Mouse (Mus musculus) kidney, adult 11 months (tissue): Measurements from ENCODE around the gene Gm48551.

Source experiments
- DNase-seq: peaks from one replicate; pipeline ENCODE4 v3.0.0; 2022

Gene Gm48551

DNA sequence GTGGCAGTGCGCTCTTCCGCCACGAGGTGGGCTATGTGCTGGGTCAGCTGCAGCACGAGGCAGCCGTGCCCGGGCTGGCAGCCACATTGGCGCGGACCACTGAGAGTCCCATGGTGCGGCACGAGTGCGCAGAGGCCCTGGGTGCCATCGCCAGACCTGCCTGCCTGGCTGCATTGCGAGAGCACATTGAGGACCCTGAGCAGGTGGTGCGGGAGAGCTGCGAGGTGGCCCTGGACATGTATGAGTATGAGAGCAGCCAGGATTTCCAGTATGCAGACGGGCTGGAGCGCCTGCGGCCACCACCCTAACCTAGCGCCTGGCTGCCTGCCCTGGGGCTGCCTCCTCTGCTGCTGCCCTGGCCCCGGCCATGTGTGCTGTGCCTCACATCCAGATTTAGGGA, 3.5 kb downstream of the Gm48551 start:
- no peak for DNase-seq

DNA sequence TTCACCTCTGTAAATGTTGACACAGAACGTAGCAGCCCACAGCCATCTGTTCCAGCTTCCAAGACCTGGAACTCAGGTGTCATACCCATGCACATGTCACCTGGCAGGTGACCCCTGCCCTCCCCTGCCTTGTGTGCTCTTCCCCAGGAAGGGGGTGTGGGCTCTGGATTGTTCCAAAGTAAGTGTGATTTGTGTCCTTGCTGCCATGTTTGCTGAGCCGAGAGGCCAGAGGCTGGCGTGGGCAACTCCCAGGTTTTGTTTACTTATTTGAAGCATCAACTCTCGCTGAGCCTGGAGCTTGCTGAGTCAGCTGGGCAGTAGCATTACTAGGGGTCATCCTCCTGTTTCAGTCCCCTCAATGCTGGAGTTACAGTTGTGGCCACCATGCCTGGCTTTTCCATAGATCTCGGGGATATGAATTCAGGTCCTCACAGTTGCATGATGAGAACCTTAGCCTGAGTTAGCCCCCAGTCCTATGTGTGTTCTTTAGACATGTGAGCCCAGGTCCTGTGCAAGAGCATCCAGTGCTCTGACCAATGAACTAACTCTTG, 4.3 kb downstream of the Gm48551 start, which contains the start of gene Gm48552:
Gene Gm48552 (plus strand): TSS at position 501 of the 551 bp plus-strand sequence.
- no peak for DNase-seq

- DNase-seq, result peak; percentile 66
Measured at GRCm38 (mm10) chr10:81389373-81389772, 5.1 kb downstream of the Gm48551 start.

- DNase-seq, result peak; percentile 51
Measured at GRCm38 (mm10) chr10:81389801-81390677, 5.8 kb downstream of the Gm48551 start.

DNA sequence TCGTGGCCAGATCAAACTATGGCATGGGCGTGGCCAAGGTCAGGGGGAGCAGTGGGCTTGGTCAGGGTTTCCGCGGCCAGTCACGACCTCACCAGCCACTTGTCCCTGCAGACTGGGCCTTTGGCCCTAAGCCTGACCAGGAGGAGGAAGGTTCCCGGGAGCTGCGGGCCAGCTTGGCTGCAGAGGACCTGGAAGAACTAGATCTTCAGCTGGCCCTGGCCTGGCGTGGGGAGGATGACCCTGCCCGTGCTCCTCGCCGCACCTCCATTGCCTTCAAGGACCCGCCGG, 6.4 kb downstream of the Gm48551 start:
- DNase-seq, result no peak

DNA sequence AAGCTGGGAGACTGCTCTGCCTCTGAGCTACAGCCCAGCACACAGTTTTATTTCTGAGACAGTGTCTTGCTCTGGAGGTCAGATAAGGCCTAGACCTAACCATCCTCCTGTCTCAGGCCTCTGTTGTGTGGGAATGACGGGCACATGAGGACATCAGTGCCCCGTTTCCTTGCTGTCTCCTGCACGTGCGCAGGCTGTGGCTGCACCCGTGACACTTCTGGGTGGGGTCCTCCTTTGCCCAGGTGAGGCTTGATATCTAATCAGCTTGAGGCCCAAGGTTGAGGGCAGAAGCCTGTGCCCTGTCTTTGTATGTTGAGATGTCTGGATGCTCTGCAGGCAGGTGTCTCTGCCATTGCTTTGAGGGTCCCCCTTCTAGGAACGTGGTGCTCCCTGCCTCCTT, 8.0 kb downstream of the Gm48551 start:
- DNase-seq, result no peak

DNA sequence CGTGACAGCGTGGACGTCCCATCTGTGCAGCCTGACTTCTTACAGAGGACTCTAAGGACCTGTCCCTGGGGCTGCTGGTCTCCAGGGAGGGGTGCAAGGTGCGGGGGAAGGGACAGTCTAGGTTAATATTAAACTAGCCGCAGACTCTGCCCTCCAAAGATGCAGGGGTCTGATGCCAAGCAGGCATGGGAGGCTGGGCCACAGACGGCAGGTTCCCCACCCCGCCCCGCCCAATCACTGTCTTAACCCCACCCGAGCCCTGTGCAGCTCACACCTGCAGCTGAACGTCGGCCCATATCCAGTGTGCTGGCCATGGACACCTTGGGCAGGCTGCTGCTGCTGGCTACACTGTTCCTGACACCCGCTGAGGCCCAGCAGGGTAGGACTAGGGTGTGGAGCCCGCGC, 8.5 kb downstream of the Gm48551 start, which contains the start of gene Smim24:
Gene Smim24 (plus strand): TSS at position 271 of the 405 bp plus-strand sequence.
- DNase-seq, result peak; percentile 90

DNA sequence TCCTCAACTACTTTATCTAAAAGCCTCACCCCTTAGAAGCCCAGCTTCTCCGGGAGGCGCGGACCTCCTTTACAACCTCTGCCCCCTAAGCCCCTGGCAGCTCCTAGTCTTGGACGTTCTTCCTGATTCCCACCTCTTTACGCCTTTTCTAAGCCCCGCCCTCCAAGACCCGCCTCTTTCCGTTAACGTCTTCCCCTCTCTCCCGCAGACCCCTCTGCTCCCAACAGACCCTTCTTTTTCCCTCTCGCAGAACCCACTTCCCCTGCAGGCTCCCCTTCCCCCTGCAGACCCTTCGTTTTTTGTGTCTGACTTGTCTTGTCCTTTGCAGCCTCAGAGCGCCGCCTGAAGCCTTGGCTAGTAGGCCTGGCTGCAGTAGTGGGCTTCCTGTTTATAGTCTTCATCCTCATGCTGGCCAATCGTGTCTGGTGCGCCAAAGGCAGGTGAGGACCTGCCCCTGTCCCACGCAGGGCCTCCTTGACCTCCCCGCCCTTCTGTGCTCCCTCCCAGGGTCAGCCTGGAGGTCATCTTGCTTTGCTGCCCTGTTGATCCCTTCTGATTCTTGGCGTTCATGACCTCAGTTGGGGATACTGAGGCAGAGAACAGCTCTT, 9.3 kb downstream of the Gm48551 start:
- DNase-seq, result no peak

GRCm38 (mm10) chr10:81395127-81395526, 10.9 kb downstream of the Gm48551 start:
- peak; percentile 61 for DNase-seq

DNA sequence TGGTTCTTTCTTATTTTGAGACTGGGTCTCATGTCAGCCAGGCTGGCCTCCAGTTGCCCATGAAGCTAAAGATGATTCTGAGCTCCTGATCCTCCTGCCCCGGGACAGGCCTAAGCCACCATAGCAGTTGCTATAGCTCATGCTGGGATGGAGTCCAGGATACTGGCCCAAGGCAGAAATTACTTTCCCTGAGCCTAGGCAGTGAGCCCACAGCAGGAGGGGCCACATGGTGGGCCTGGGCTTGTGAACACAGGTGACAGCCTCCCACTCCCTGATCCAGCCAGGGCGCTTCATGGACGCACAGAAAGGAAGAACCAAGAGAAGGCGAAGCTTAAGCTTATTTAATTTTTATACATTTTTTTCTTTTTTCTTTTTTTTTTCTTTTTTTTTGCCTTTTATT, 11.6 kb downstream of the Gm48551 start:
- no peak for DNase-seq

DNA sequence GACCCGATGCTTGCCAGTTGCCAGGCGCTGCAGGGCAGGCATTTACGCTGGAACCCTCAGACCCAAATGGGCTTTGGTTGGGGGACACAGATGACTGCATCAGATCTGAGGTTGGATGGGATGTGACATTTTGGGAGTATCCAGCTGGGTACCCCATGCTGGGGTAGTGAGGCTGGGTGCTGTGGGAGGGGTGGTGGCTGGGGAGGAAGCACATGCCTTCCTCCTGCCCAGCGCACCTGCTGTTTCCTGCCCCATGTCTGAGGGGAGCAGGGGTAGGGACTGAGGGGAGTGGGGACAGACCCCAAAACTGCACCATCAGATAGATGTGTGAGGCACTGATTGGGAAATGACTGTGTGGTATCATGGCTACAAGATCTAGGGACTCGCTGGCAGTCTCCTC, 12.5 kb downstream of the Gm48551 start:
- no peak for DNase-seq

- DNase-seq, result no peak
Measured at GRCm38 (mm10) chr10:81399296-81399695, 15.0 kb downstream of the Gm48551 start.

- no peak for DNase-seq
Measured at GRCm38 (mm10) chr10:81399798-81400308, 15.6 kb downstream of the Gm48551 start.

DNA sequence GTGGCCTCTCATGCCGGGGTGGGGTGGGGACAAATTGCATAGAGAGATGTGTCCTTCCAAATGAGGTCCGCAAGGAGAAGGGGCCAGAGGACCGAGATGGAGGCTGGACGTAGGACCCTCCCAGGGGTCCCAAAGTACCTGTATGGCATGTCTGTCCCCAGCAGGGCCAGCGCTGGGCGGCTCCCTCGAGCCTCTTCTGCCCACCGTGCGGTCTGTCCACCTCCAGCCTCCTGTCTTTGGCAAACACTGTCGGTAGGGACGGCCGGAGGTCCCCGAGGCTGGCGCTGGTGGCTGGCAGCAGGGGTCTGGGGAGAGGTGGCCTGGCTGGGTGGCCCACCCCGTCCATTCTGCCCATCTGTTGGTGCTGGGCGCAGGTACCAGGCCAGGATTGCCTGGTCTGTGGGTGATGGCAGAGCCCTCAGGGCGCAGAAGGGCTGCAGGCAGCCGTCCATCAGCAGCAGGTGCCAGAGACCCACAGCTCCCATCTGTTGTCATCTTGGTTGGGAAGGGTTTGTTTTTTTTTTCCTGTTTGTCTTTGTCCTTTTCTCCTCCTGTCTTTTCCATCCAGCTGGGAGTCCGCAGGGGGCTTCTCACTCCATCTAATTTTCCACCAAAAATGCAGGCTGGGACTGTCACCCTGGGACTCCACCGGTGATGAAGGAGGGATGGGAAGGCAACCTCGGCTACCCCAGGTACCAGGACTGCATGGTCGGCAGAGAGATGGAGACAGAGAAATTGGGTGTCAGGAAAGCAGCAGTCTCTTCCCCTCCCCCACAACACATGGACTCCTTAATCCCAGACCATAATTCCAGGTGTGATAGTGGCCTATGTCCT, 16.3 kb downstream of the Gm48551 start:
- DNase-seq, result no peak

GRCm38 (mm10) chr10:81401205-81401520, 16.9 kb downstream of the Gm48551 start:
- DNase-seq, result no peak

DNA sequence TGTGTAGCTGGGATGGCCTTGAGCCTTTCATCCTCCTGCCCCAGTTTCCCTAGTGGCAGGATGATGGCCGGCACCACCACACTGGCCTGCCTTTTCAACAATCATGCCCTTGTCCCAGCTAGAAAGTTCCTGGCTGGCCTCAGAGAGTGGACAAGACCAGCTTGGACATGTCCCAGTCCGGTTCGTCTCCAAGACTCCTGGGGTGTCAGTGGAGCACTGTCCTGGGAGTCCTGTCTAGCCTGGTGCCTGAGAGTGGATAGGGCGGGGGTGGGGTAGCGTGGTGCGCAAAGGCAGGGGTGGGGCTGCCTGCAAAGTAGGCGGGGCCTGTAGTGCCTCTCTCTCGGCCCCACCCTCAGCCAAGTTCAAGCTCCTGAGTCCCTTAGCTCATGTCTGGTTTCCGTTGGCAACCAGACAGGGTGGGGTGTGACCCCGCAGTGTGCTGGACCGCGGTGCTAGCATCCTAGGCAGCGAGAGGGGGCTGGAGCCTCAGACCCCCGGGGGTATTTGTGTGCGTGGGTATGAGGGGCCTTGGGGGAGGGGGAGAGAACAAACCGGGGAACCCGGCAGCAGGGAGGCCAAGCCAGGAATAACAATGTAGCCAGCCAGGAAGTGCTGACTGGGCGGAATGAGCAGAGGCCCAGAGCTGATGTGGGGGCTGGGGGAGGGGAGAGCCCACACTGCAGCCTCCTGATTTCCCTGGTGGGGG, 17.4 kb downstream of the Gm48551 start:
- DNase-seq, result peak; percentile 78

DNA sequence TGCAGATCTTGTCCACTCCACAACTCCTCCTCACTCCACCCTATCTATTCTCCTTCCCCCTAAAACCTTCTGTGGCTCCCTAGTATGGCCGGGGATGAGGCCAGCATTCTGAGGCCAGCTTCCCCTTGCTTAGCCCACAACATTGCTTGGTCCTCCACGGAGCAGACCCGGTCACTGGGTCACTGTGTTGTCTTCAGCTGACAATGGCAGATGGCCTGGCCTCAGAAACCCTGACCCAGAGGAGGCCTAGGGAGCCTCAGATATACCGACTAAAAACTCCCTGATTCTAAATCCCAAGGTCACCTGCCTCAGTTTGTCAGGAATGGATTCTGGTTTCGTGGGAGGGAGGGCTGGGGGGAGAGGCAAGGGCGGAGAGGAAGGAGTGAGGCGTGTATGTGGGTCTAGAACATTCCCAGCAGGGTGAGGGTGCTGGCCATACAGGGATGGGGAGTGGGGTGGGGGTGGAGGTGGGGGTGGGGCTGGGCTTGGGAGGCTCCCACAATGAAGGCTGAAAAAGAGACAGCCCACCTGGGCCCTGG, 18.0 kb downstream of the Gm48551 start:
- no peak for DNase-seq

DNA sequence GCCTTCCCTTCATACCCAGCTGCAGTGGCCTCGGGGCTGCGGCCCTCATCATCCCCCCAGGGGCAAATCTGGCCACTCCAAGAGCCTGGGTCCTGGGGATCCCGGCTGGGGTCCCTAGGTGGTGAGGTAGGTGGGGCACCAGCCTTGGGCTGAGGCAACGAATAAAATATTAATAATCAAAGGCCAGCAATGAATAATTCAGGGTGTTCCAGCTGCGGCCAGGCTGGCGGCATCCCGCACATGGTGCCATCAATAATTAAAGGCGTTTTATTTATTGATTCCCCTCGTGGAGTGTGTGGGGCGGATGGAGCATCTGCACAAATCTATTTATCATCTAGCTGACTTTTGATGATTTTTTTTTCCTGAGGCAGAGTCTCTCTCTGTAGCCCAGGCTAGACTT, 19.2 kb downstream of the Gm48551 start:
- DNase-seq, result no peak

DNA sequence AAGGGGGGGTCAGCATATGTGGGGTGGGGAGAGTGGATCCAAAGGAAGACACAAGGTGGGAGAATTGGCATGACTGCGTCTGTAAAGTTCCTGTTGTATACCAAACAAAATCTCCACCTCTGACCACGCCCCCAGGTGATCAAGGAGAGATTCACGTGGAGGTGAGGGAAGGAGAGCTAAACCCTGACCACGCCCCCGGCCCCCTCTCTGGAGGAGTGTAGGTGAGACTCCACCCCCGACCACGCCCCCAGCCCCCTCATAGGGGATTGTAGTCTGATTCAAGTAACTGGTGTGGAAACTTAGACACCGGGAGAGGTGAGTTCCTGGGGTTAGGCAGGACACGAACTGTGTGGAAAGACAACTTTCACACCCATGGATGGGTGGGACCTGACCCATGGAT, 19.8 kb downstream of the Gm48551 start:
- no peak for DNase-seq

- no peak for DNase-seq
Measured at GRCm38 (mm10) chr10:81404720-81405119, 20.5 kb downstream of the Gm48551 start.

DNA sequence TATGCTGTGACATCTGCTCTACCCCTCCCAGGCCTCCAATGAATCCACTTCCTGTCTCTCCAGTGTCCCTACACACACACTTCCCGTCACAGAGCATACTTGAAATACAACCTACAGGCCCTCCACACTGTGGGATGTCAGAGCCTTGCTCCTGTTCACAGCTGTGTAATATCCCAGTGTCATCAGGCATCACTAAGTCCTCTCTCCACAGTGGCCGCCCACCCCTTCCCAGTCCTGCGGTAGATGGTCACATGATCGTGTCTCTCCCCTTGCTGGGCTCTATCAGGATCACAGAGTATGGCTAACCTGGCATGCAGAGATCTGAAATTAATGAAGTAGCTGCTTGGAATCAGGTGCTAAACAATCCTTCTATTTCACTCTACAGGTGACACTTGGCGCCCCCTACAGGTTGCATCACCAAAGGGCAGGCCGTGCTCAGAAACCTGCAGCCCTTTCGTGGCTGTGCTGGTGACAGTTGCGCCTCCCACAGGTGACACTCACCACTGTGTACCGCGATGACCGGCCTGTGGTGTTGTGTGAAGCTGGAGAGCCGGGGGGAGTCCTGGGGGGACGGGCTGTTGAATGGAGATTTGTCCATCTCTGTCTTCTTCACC, 21.4 kb downstream of the Gm48551 start:
- peak; percentile 70 for DNase-seq
